Mouse (Mus musculus): ENCODE data around the gene Tram2. TPM values are rescaled to one million over a fixed set of nuclear protein-coding genes. Genes with fewer than 3 reads are reported as not detected.

The Tram2 gene
- total RNA-seq, 2 experiments from 2014 or later: 0.94 to 1.2 TPM

DNA sequence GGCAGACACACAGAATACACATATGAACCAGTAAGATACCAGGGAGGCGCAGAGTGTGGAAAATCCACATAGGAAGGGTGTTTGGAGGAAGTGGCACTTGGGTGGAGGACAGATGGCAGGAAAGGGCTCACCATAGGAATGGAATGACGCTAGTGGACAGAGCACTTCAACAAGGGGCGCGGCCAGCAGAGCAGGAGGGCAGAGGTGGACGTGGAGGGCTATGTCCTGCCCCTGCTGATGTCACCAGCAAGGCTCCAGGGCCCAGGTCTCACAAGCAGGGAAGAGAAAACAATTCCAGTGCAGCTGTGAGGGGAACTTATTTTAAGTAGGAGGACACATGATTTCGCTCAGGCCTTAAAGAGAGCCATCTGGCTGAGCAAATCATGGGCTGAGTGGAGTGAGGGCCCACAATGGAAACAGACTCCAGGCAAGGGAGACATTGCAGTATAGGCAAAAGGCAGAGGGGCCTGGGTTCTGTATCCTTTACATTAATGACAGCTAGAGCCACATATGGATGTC, 68.7 kb downstream of the Tram2 start:
- DNase-seq: no peak

DNA sequence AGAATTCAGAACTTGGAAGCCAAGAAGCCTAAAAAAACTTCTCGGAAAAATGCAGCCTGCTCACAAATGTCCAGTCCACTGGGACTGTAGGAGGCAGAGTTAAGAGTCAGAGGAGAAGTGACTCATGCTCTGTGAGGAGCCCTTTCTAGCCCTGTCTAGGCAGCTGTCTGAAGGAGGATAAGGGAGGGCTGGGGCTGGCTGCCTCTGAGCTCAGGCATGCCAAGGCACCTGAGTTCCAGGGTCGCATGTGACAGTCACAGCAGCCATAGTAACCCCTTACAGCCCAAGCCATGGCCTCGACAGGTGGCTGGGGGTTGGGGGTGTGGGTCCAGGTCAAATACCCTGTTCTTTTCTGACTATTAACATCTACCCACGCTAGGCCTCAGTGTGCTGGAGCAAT, 70.1 kb downstream of the Tram2 start:
- no peak for DNase-seq

DNA sequence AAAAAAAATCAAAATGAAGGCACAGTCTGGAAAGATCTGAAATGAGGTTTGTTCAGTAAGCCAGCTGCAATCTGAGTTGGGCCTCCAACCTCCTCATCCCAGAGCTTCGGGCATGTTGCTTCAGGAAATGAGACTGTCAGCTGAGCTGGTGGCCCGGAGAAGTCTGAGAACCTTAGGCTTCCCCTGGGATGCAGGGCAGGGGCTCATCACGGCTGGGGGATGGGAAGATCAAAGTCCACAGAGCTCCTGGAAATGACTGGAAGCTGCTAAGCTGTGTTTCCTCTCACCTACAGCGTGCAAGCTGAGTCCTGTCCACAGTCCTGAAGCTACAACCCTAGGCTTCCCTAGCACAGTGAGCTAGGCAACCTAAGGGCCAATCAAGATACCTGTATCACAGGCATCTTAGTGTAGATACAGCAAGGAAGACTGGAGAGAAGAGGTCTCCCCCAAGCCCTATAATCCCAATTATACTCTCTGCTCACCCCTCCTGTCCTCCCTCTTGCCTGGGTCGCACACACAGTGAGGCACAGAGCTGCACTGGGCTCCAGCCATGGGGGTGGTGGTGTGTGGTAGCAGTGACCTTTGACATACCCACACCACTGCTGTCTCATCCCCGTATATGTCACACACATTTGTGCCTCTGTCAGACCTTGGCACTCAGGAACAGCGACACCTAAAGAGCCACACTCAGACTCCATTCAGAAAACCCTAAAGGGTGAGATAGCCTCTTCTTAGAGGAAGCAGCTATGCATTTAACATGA, 70.9 kb downstream of the Tram2 start:
- DNase-seq: no peak

DNA sequence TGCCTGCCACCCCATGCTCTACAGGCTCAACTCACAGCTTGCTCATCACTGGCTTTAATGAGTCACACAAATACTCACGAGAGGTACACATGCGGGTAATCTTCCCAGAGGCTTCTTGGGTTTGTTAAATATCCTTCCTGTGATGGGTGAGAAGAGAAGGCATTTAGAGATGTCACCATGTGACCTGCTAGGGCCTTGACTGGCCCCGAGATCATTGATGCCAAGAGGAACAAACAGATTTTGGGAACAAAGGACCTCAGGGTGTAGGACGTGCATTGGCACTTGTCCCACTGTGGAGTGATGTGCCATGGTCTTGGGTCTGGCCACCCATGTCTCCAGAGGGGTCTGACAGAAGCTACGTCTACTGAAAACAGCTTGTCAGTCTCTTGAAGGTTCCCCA, 72.3 kb downstream of the Tram2 start:
- no peak for DNase-seq

DNA sequence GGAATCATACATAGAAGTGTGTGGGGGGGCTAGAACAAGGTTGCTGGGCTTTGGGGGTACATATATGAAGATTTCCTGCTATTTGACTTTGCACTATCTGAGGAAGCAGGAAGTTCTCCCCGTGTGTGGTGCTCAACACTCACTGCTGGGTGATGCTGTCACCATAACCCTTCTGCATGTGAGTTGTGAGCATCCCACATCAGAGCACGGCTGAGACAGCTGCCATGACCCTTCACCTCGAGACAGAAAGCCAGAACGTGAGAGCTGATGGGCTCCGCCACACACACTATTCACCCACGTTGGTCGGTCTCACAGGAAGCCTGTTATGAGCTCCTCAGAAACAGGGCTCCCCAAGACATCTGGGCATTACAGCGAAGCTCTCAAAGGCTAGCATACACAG, 74.4 kb downstream of the Tram2 start:
- DNase-seq: no peak

DNA sequence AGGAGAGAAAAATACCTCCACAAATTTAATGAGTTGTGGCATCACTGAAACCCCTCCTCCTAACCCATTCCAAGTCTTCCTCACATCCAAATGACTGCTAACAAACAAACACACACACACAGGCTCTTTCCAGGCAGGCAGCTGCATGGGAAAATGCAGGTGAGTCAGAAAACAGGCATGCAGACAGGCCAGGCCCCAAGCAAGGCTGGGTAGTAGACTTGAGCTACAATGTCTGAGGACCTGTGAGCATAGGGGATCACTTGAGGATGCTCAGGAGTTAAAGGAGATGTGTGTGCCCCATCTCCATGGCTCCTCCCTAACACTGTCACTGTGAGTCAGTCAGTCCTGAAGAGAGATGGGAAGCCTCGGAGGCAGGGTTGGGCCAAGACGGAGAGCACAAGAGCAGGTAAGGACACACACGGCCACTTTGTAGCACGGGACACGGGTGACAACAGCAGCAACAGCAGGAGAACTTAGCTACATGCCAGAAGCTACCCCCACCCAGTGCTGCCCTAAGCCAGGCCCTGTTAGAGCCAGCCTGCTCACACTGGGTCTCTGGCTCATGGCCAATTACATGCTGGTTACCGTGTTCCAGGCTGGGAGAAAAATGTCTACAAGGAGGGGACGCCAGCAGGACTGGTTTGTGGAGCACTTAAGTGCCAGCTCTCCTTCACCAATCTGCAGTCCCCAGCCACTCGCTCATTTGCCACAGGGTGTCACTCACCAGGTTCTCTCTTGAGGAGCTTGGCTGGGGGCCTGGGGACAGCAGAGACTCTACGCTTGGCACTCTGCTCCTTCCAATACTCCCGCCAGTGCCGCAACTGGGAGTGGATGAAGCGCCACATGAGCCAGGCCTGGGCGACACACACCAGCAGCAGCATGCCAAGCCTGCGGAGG, 76.5 kb downstream of the Tram2 start:
- no peak for DNase-seq

DNA sequence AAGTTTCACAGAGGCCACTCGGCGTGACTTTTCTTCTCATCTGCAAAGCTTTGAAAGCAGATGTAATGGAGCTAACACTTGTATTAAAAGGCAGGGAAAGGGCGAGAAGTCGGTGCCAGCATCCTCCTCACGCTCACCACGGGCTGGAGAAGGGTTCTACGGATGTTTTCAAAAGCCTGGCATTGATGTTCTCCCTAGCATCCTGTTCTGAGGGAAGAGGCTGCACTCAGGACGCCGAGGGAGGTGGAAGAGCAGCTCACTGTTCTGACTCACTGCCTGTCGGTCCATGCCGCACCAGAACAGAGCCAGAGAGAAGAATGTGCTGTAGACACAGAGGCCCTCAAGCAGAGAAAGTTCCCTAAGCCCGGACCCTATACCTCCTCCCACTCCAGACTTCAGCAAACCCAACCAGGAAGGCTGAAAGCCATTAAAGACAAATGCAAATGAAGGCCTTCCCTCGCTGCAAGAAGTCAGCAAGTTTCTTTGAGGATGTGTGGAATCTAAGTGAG, 81.1 kb downstream of the Tram2 start:
- DNase-seq: no peak

DNA sequence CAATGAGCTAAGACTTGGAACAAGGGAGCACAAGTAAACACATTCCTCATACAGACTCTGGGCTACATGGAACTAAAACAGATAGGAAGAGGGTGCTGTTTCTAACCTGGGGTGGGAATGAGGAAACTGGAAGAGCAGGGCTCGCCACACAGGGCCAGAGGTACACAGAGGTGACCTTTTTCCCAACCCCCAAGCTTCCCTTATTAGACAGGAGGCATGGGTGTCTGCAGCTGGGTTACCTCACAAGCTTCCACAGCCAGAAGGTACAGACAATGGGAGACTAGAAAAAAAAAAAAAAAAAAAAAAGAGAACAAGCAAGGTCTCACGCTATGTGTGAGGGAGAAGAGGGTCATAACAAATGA, 81.7 kb downstream of the Tram2 start:
- DNase-seq: no peak

DNA sequence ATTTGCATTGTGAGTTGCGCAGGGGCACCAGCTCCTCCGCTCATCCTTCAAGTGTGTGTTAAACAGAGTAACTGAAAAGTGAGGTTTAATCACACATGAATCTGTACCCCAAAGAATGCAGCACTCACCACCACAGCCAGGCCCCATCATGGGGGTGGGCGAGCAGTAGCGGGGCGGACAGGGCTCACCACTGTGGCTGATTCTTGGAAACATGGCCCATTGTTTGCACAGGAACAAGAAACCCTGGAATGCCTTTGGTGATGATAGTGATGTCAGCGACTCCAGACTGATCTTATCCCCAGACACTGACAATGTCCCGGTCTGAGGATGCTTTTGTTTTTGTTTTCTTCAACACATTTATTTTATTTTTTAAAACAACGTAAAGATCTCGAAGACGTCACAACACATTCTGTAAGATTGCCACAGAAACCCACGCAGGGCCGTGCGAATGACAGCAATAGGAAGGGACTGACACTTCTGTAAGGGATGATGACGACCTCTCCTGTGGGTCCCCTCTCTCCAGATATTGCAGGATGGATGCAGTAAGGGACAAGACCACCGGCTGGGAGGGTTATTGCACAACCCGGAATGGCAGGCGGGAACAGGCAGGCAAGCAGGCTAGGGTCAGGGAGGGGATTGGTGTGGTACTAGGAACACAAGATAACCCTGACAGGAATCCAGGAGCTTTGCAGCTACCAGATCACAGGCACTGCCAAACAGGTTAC, 82.3 kb downstream of the Tram2 start:
- DNase-seq: no peak

DNA sequence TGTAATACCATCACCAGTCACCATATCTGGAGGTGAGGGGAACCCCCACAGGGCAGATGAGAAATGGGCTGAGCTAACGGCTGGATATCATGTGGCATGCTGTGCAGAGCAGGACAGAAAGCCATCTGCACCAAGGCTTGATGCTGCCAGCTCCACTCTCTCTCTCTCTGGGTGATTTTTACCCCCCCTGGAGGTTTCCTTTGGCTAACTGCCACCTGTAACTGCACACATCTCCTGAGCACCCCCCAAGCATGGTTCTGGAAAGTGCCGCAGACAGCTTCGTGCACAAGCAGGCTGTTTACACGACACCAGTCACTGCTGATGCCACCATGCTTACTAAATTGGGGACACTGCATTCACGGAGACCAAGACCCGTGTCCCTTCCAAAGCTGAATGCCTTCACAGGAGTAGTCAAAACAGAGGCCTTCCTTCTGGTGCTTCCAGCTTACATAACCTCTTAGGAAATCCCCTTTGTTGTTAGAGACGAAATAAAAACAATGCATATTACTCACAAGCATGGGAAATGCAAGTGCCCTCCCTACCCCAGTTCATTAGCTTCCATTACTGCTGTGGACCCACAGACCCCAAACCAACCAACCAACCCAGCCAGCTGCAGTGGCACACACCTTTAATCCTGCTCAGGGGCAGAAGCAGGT, 83.6 kb downstream of the Tram2 start:
- no peak for DNase-seq

DNA sequence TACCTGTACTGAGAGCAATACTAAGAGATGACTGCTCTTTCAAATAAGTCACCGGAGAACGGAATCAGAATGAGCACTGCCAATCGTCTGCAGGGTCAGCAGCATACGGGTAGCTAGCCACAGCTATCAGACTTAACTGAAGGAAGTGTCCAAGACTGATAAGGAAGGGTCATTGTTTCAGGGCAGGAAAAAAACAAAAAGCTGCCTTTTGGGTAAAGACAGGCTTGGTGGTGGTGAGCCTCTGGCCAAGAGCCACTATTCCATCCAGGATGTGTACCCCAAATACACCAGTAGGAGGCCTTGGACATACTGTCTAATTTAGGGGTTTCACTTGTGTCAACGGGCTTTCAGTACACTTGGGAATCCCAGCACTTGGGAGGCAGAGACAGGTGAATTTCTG, 84.7 kb downstream of the Tram2 start:
- DNase-seq: no peak

DNA sequence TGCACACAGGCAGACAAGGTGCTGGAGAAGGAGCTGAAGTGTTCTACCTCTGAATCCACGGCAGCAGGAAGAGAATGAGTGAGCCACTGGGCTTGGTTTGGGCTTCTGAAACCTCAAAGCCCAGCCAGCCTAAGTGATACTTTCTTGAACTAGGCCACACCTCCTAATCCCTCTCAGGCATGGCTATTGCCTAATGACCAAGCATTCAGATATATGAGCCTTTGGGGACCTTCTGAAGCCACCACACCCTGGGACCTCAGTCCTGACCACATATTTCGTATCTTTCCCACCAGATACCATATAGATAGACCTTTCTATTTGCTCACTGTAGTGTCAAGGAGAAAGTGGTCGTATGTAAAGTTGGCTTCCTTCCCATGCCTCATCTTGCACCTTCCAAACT, 85.3 kb downstream of the Tram2 start:
- DNase-seq: no peak

DNA sequence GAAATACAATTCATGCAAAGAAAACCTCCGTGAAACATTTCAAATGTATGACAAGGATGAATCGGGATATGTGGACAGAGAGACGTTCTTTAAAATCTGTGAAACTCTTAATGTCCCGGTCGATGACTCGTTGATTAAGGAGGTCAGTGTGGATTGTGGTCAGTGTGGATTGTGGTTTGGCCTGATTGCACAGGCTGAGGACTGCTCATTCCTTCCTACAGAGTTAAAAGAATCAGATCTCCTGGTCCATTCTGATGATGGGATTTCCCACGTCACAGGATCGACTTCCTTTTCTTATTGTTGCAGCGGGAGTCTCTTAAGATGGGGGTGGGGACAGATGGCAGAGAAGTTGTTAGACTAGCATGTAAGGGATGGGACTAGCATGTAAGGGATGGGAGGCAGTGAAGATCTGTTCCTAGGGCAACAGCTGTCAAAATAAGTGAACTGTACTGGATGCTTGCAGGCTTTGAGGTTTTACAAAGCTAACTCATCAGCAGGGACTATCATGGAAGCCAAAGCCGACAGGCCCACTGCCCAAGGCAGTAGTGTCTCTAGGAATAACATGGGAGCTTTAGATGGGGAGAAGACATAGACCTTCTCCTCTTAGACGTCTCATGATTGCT, 89.5 kb downstream of the Tram2 start:
- DNase-seq: no peak

DNA sequence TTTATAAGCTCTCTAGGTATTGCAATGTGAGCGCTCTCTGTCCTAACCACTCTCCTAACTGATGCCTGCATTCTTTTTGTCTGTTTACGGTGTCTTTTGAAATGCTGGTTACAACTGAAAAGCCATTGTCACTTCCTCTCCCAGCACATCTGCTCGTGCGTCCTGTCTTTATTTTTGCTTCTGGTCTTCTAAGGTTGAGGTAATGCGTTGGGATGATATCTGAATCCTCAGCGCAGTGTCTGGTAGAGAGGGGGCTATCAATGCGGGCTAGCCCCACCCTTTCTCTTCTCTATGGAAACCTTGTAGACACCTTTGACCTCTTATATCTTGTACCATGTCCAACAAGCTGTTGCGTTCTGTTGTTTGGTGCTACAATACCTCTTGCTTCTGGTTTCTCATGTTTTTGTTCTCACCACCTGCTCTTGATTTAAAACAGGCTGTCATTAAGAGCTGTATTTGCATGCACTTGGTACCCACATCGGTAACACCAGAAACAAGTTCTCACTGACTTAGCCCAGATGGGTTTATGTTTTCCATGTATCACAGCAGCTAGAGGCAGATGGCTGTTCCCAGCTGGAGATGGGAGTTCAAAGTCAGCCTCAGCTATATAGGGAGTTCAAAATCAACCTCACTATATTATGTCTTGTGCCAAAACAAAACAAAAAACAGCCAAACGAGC, 92.5 kb downstream of the Tram2 start:
- no peak for DNase-seq

DNA sequence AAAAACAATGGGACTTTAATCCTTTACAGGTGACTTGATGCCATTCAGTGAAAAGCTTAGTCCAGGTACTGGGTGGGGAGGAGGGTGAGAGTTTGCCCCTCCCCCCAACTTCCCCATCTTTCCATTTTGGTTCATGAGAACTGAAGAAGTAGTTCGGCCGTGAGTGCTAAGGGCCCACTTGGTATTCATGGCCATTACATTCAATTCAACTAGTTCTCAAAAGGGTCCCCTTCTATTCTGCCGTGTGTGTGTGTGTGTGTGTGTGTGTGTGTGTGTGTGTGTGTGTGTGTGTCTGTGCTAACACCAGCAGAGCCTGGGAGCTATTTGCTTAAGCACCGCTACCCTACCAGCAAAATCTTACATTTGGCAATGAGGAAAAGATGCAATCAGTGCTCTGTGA, 94.4 kb downstream of the Tram2 start:
- no peak for DNase-seq

DNA sequence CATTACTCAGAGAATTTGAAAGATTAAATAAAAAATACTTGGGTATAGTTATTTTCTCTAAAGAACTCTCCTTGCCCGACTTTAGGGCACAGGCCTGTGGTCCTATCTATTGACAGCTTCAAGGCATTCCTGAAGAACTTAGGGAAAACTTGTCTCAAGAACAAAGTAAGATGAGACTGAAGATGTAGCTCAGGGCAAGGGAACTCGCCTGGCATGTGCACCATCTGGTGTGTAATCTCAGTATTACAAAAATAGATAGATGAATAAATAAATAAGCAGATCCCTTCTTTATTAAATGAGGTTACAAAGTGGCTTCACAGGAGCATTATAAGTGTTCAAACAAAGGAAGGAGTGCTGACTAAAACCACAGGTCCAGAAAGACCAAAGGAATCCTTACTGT, 94.9 kb downstream of the Tram2 start:
- no peak for DNase-seq

DNA sequence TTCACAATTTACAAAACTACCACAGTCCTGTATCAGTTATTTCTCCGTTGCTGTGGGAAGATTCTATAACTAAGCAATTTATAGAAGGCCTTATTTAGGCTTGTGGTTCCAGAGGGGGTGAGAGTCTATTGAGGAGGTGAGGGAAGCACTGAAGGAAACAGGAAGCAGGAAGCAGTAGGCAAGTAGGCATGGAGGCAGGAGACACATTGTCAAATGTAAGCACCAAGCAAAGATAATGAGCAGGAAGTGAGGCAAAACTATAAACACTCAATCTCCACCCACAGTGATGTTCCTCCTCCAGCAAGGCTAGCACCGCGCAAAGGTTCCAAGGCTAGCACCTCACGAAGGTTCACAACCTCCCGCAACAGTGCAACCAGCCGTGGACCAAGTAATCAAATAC, 97.3 kb downstream of the Tram2 start:
- DNase-seq: no peak

DNA sequence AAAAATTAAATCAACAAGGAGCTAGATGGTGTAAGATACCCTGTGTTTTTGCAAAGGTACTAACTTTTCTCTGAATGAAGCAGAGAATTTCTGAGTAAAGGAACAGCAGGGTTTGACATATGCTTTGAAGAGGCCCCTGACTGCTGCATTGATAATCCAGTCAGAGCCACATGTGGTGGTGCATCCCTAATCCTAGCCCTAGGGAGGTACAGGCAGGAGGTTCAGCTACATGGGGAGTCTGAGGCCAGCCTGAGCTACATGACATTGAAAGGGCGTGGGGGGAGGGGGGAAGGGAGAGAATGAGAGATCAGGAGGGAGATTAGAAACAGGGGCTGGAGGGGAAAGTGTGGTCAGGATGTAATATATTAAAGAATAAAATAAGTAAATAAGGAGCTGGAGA, 98.5 kb downstream of the Tram2 start:
- DNase-seq: no peak

DNA sequence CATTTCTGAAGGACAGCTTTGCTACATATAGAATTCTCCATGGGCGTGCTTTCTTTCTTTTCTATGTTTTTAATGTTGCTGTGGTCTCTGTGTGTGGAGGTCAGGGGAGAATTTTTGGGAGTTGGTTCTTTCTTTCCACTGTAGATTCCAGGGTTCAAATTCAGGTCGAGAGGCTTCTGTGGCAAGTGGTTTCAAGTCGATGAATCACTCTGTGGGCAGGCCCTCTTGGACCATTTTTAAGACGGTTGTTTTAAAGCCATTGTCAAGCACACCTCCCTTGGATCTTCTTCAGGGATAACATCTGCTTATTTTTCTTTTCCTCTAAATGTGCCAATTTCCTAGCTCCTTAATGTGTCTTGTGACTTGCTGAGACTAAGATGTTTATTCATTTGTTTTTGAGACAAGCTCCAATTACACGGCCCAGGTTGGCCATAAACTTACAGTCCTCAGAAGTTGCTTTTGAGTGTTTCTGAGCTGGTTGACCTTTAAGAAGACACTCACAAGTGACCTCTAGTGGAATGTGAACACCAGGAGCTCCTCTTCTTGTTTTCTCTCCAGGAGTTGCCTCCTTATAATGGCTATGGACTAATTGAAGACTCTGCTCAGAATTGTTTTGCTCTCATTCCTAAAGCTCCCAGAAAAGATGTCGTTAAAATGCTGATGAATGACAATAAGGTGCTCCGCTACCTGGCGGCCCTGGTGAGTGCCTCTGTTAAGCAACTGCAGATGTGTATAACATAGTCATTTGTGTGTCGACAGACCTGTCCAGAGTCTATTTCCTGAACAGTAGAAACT, 104.5 kb downstream of the Tram2 start:
- no peak for DNase-seq

DNA sequence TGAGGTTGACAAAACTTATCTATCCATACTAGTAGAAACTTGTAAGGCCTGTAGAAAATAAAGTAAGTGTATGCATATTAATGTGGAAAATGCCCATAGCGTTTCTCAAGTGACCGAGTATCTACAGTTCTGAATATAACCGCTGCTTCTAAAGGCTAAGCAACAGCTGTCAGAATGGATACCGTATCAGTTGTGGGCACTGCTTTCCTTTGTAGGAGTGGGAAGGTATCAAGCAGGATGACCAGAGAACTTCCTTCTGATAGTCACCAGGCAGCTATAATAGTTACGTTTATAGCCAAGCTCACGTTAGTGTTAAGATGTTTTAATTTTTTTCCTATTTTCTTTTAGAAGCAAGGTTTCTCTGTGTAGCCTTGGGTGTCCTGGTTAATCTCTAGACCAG, 105.6 kb downstream of the Tram2 start:
- no peak for DNase-seq
